Mouse (Mus musculus) spleen, embryonic (tissue): Measurements from ENCODE around the gene 2310046K23Rik.
"Not testable (repeated sequence)": the region's sequence is repeated elsewhere in the genome, so short reads cannot be mapped to it uniquely, and the experiment has no call there.

Experiments used
- CTCF ChIA-PET: fragments of 350-600 bp; sonication (Branson Sonifier 250); formaldehyde crosslinking; loops from one replicate; lab custom pipeline; 2022; lab: Charles Lee

Gene 2310046K23Rik

DNA sequence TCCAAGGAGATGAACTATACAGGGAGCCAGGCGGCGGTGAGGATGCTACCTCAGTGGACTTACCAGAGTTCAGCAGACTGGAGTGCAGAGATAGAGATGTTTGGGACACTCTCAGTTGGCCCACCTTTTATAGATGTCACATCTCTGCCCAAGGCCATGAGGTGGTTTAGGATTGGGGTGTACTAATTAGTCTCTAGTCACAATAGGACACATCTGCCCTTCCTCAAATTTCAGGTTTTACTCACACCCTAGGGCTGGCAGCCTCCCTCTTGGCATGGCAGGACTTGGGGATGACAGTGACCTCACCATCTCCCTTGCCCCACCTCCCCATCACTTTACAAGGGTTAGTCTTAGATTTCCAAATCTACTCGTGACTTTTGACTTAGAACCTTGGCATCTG, at the start of gene 2310046K23Rik:
Gene 2310046K23Rik (minus strand): TSS at position 101 of the 400 bp plus-strand sequence.
- CTCF ChIA-PET: no interaction called here

DNA sequence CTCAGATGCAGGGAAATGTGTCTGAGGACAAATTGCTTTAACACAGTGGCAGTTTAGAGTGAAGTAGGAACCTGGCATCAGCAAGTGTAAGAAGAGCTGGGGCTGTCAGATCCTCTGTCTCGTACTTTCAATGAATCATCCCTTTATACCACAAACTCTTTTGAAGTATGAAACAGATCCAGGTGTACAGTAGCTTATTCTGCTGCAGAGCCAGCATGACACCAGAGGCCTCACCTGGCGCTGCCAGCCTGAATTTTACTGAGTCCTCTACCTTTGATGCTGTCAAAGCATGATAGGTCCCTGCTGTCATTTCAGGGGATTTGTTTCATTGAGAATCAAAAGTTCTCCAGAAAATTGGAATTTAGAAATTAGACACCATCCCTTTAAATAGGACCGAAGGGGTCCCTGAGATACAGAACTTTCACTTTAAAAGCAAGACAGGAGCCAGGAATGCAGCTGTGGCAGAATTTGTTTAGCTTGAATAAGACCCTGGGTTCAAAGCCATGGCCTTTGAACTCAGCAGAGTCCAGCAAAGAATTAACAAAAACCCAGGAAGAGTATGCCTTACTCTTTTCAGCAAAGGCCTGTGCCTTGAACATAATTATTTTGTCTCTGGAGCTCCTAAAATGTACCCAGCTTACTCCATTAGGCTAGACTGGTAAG, 49.0 kb upstream of the 2310046K23Rik start:
- CTCF ChIA-PET: no interaction called here

DNA sequence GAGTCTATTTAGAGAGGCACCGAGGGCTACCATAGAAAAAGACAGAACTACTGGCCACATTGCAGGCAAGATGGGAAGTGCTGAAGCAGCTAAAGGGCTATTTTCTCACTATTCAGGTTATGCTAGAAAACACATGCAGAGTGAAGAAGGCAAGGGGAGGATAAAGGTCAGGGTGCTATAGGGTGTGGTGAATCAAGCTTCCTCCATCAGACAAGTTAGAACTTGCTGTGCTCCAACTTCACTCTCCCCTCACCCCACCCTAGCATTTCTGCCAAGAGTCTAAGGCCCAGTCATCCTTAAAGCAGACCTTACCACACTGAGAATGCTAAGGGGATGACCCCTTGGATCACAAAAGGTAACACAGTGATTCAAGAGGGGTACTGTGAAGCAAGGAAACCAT, 45.2 kb upstream of the 2310046K23Rik start:
- CTCF ChIA-PET: no interaction called here

DNA sequence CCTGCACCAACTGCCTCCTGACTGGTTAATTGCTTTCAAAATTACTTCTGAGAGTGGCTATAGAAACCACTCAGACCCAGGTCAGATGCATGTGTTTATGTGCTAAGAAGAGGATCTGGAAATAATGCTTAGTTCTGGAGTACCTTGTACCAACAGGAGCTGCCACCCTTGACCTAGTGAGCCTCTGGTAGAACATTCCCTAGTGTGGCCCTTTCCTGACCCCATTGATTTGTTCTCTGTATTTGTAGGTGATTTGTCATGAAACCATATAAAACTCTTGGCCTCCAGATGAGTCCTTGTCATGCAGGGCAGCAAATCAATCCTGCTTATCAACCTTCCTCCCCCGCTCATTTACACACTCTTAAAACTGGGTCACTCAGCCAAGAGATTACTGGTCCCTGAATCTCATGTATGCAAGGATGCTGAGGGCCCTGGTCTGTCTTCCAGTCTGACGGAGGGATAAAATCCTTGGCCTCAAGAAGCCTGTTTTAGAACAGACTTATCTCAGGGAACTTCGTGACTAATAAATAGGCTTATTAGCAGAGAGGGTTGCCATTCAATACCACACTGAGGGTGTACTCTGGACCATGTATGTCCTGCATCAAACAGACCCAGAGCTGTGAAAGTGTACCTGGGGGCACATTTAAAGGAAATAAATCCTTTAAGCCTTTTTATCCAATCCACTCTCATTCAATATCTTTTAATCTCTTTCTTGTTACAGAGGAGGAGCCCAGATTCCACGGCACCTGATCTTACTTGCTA, 44.5 kb upstream of the 2310046K23Rik start:
- CTCF ChIA-PET: no interaction called here

DNA sequence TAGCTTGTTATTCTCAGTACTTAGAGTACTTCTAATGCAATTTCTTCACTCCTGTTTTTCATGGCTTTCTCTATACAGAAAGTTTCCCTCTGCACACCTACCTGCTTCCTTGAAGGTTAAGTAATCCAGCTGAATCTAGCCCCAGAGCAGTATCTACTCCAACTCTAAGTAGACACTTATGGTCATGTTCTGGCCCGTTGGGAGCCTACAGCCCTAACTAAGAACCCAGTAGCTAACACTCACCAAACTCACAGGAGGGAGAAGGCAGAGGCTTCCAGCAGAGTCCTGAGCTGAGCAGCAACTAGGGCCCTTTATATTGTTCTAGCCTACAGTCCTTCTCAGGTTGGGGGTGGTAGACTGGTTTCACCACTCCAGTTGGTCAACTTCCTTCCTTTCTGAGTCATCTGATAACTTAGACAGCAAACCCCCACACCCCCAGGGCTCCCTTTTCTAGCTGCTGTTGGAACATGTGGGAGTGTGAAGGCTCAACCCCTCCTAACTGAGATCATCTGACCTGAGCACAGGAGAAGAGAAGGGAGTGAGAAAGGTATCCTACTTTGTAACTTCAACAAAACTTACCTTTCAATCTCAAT, 39.2 kb upstream of the 2310046K23Rik start, which contains the start of gene Ivl:
Gene Ivl (minus strand): TSS at position 287 of the 593 bp plus-strand sequence.
- CTCF ChIA-PET: no interaction called here

DNA sequence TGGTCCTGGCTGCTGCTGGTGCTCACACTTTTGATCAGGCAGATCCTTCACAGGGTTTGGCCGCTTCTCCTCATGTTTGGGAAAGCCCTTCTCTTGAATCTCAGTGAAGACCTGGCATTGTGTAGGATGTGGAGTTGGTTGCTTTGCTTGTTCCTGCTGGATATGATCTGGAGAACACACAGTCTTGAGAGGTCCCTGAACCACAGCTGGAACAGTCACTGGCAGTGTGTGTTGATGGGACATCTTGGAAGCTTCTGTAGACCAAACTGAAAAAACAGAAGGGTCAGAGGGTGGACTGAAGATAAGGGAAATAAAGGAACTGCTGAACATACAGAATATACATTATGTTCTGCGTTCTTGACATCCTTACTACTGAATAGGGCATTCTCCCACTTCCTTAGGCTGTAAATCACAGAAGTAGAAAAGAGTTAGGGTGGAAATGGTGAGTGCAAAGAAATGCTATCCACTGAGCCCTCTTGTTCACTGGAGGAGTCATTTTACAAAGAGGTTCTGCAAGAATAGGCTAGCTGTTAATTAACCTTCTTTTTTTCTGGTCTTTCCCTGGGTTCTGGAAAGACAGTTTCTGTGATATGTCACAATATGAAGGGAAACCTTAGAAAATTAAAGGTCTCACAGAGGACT, 38.3 kb upstream of the 2310046K23Rik start:
- CTCF ChIA-PET: interaction anchor here (0.6 kb wide), 1 partner anchor 202 kb away, joined by 6 read pairs; no protein-coding TSS in a partner anchor

DNA sequence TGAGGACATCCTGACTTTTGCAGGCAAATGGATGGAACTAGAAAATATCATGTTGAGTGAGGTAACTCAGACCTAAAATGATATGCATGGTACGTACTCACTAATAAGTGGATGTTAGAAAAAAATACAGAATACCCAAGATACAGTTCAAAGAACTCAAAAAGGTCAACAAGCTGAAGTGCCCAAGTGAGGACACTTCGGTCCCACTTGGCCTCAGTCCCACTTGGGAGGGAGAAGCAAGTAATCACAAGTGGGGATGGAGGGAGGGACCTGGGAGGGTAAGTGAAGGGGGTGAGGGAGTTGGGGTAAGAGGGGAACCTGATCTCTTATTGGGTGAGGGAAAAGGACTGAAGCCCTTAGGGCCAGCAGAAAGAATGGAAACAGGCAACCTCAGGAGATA, 34.4 kb upstream of the 2310046K23Rik start:
- CTCF ChIA-PET: no interaction called here

DNA sequence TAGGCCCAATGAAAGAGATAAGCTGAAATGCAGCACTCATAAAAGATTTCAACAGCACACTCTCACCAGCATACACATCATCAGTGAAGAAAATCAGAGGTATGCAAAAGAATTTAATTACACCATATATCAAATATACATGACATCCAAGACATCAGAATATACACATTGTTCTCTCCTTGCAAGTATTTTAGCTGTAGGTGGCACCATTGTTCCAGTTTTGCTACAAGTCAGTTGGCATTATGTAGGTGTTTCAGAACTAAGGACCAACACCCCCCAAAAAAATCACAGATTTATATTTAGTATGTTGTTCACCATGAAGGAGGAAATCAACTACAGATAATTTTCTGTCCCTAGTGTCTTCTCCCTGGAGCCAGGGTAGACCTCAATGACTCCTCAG, 31.1 kb upstream of the 2310046K23Rik start:
- CTCF ChIA-PET: no interaction called here

DNA sequence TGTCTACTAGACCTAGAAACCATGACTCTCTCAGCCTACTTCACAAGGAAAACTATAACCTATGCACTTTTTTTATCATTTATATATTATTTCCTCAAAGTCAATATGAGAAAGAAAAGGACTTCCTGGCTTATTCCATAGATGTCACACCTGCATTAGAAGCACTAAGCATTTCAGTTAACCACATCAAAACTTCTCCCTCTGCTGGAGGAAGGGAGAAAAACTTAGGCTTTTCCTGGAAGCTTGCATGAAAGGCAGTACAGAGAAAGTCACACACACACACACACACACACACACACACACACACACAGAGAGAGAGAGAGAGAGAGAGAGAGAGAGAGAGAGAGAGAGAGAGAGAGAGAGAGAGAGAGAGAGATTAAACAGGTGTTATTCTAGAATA, 22.0 kb downstream of the 2310046K23Rik start:
- CTCF ChIA-PET: no interaction called here

DNA sequence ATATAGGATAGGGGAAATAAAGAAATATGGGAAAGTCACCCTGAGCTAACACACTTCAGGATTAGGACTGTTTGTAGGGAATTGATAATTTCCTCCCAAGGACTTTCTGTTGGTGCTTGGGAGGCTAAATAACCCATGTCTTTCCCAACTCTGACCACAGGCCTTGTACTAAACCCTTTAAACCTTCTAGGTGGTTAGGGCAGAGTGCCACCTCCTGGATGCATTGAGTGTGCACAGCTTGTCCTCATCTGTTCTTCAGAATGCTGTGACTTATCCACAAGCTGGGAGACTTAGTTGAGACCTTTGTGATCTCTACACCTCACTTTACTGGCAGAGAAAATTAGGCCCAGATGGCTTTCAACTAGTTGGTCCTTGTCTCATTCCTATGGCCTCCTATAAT, 23.5 kb downstream of the 2310046K23Rik start:
- CTCF ChIA-PET: no interaction called here

DNA sequence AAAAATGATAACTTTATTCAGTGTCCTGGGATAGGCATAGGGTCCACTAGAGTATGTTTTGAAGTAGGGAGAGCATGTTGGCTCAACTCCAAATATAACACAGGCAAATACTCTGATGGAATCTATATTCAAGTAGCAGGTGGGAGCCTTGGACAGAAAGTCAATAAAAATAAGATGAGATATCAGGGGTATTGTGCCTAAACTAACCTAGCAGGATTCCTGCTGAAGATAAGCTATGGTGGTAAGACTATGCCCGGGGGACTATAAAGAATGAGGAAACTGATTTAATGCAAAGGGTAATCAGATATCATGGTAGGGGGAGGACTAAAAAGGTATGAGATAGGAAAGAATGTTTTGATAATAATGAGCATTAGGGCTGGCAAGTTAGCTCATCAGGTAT, 26.1 kb downstream of the 2310046K23Rik start:
- CTCF ChIA-PET: no interaction called here

DNA sequence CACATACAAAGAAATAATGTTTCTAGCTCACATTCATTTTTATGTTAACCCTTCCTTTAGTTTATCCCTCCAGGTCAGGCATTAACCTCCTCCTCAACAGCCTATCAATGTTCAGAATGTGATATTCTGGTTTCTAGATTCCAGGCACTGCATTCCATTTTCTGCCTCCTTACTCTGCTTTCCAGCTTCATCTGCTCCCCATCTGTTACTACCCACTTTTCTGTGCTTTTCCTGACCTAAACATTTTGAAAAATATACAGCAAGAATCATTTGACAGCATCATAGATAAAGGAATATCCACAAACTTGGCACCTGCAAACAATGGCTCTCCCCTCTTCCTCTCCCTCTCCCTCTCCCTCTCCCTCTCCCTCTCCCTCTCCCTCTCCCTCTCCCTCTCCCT, 30.8 kb downstream of the 2310046K23Rik start:
- CTCF ChIA-PET: no interaction called here

DNA sequence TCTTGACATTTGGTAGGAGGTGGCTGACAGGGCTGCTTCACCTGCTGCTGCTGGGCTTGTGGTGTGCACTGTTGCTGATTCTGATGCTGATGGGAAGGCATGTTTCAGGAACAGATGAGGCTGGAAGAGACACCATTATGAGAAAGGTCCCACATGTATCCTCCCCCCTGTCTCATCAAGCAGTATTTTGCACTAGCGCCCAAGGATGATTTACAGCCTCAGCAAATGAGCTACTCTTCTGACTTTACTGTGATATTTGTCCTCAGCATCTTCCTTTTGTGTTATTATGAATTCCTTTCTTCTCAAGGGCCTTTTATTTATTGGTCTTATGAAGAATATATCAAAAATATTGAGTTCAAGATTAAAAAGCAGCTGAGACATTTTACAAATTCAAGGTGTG, 33.9 kb downstream of the 2310046K23Rik start, which contains the start of gene Sprr4:
Gene Sprr4 (minus strand): TSS at position 101 of the 400 bp plus-strand sequence.
- CTCF ChIA-PET: no interaction called here

DNA sequence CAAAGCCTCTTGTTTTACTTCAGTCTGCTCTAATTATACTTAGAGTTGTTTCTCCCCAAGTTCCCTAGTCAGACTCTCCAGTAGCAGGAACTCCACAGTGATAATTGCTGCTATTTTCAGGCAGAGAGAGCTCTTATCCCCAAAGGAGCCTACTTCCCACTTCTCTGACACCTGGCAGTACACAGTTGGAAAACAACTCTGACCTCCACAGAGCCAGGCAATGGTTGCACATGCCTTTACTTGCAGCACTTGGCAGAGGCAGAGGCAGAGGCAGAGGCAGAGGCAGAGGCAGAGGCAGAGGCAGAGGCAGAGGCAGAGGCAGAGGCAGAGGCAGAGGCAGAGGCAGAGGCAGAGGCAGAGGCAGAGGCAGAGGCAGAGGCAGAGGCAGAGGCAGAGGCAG, 44.0 kb downstream of the 2310046K23Rik start:
- CTCF ChIA-PET: not testable (repeated sequence)

DNA sequence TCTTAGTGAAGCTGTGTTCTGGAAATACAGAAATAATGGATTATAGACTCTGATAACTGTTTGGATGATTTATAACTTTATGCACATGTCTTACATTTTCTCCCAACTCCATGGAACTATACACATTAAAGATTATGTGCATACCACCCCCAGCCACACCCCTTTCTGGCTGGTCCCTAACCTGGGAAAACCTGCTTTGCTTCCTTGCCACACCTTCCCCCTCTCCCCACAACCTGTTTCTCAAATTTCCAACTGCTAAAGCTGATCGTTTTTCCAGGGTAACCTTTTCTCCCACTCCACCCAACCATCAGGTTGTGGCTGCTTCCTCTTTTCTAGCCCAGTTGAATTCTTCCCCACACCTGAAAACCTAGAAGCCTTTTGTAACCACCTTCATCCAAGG, 48.0 kb downstream of the 2310046K23Rik start:
- CTCF ChIA-PET: no interaction called here

DNA sequence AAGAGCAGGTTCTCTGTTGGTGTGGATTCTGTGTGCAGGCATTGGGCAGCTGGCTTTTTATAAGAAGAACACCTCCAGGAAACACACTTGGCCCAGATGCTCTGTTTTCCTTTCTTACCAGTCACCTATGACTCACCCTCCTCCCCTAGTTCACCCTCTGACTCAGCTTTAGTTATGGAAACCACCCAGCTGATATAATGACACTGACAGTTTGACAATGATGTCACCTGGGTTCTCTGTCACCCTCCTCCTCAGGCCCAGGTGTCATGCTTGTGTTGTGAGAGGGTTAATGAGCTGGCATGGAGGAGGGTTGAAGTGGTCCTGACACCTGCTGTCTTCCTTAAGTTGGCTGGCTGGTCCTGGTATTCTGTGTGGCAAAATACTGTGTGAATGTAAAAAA, 48.4 kb downstream of the 2310046K23Rik start, which contains the start of gene Sprr1a:
Gene Sprr1a (minus strand): TSS at position 33 of the 400 bp plus-strand sequence.
- CTCF ChIA-PET: no interaction called here
